Mouse (Mus musculus): ENCODE data around the gene Plxna4. TPM values are rescaled to one million over a fixed set of nuclear protein-coding genes. Genes with fewer than 3 reads are reported as not detected.

The Plxna4 gene
- total and polyA plus RNA-seq, 3 experiments = not detected

DNA sequence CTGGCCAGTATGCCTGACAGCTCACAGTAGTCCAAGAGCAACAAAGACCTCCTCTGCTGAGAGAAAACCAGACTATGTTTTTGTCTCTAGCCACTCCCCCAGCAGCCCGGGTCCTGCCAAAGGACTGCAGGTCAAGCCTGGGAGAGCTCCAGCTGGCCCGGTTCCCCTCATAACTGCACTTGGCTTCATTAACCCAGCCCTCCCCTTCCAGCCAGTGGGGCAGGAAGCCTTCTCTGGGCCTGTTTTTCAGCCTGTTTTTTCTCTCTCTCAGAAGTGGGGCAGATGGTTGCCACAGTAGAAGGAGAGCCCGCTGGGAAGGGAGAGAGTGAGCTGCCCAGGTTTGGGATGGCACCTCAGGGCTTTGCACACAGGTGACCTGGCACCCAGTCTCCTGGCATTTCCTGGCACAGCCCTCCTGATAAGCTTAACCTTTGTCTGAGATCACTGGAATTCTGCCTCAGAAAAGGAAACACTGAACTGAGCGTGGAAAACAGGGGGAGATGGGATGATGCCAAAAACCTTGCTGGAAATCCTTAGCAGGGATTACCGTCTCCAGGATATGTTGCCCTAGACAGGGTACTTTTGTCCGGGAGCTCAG lies 190.8 kb downstream of the Plxna4 start:
- Histone ChIP-seq H3K27me3 (replicated peaks) (peaks cover 49% of the 10 kb centered on the region), H3K9me3 (replicated peaks; ENCODE audit: low read length) (no peaks in the 10 kb centered on the region), H3K27ac (ENCODE audit: insufficient read depth, low read depth) (no peak overlapping the region), H3K4me3 (replicated peaks in 1 of 3; ENCODE audit: low read depth in 2 of 3, low read length in 2 of 3, poor library complexity in 1 of 3) (no peak overlapping the region), H3K36me3 (replicated peaks in 1 of 2; ENCODE audit: control insufficient read depth in 1 of 2, insufficient read depth in 1 of 2, low read length in 1 of 2) (no peaks in the 10 kb centered on the region), H3K9ac (ENCODE audit: insufficient read depth, low read depth) (no peak overlapping the region), H3K4me2 (ENCODE audit: insufficient read depth, low read depth, poor library complexity, severe bottlenecking) (no peak overlapping the region), H3K79me2 (replicated peaks; ENCODE audit: control insufficient read depth, extremely low read depth, insufficient read depth, poor library complexity, severe bottlenecking) (no peaks in the 10 kb centered on the region), H3K4me1 (ENCODE audit: control insufficient read depth in 1 of 2, insufficient read depth in 2 of 2) (no peaks in the 10 kb centered on the region)
- TF ChIP-seq MEF2A (IDR thresholded peaks at IDR 0.05; ENCODE audit: borderline replicate concordance, low read depth, low read length) (no peak), SIN3A (IDR thresholded peaks at IDR 0.05; ENCODE audit: low read length) (no peak), KAT2A (IDR thresholded peaks at IDR 0.05; ENCODE audit: insufficient replicate concordance, low read length) (no peak), MXI1 (IDR thresholded peaks at IDR 0.05; ENCODE audit: low read depth, low read length) (no peak), ZC3H11A (IDR thresholded peaks at IDR 0.05; ENCODE audit: low read depth, low read length) (no peak), ZMIZ1 (IDR thresholded peaks at IDR 0.05; ENCODE audit: low read depth, low read length) (no peak), EP300 (IDR thresholded peaks at IDR 0.05; ENCODE audit: low read length) (no peak), RCOR1 (conservative IDR thresholded peaks at IDR 0.05; ENCODE audit: low read depth, low read length) (no peak), TBP (conservative IDR thresholded peaks at IDR 0.05; ENCODE audit: low read depth, low read length) (no peak)
- in situ Hi-C loops (cut with MboI; ENCODE audit: low pct_ligation_motif_present, low pct_unique_long_range_greater_than_20kb, low sequenced_read_pairs) (no loop called here), dilution Hi-C loops (cut with MboI; ENCODE audit: extremely low pct_ligation_motif_present, extremely low pct_unique_long_range_greater_than_20kb, low sequenced_read_pairs) (no loop called here)
- no peak for DNase-seq (ENCODE audit: extremely low read depth)

DNA sequence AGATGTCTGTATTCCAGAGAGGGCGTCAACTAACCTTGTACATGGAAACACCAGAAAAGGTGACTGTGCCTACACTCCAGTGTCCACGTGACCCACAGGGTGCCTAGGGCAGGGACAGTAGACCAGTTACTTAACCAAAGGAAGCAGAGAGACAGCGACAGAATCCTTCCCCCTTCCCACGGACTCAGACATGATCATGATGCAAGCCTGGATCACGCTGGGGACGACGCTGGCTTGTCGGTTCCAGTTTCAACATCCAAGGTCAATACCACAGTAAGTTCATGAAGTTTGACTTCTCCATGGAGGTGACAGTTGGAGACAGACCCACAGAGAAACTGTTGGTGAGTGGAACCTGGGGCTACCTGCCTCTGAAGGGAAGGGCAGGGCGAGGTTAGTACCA lies 192.6 kb downstream of the Plxna4 start:
- H3K9me3 ChIP-seq (replicated peaks; ENCODE audit: low read length) = no peaks in the 10 kb centered on the region
- H3K4me2 ChIP-seq (ENCODE audit: insufficient read depth, low read depth, poor library complexity, severe bottlenecking) = no peak overlapping the region
- dilution Hi-C loops (cut with MboI; ENCODE audit: extremely low pct_ligation_motif_present, extremely low pct_unique_long_range_greater_than_20kb, low sequenced_read_pairs) (no loop called here), in situ Hi-C loops (cut with MboI; ENCODE audit: low pct_ligation_motif_present, low pct_unique_long_range_greater_than_20kb, low sequenced_read_pairs) (no loop called here)
- H3K36me3 ChIP-seq (replicated peaks in 1 of 2; ENCODE audit: control insufficient read depth in 1 of 2, insufficient read depth in 1 of 2, low read length in 1 of 2) = no peaks in the 10 kb centered on the region
- no peaks in the 10 kb centered on the region for H3K4me1 ChIP-seq (ENCODE audit: control insufficient read depth in 1 of 2, insufficient read depth in 2 of 2)
- no peak for DNase-seq (ENCODE audit: extremely low read depth)
- no peaks in the 10 kb centered on the region for H3K79me2 ChIP-seq (replicated peaks; ENCODE audit: control insufficient read depth, extremely low read depth, insufficient read depth, poor library complexity, severe bottlenecking)
- no peak overlapping the region for H3K4me3 ChIP-seq (replicated peaks in 1 of 3; ENCODE audit: low read depth in 2 of 3, low read length in 2 of 3, poor library complexity in 1 of 3)
- no peak overlapping the region for H3K27ac ChIP-seq (ENCODE audit: insufficient read depth, low read depth)
- TF ChIP-seq CTCF (conservative IDR thresholded peaks at IDR 0.05 in 1 of 2, IDR thresholded peaks at IDR 0.05 in 1 of 2; ENCODE audit: low read depth in 2 of 2, low read length in 2 of 2) (no peak), MAX (IDR thresholded peaks at IDR 0.05; ENCODE audit: low read length) (no peak), NELFE (IDR thresholded peaks at IDR 0.05; ENCODE audit: low read depth, low read length) (no peak), ZKSCAN1 (IDR thresholded peaks at IDR 0.05; ENCODE audit: borderline replicate concordance, low read depth, low read length) (no peak), USF2 (conservative IDR thresholded peaks at IDR 0.05; ENCODE audit: low read depth, low read length) (no peak), RAD21 (IDR thresholded peaks at IDR 0.05; ENCODE audit: low read depth, low read length) (no peak)
- peaks cover 35% of the 10 kb centered on the region for H3K27me3 ChIP-seq (replicated peaks)
- H3K9ac ChIP-seq (ENCODE audit: insufficient read depth, low read depth) = no peak overlapping the region
